Mouse (Mus musculus) midbrain, embryonic 11.5 days (tissue): ENCODE results near the gene Stk4. TPM values are rescaled to one million over a fixed set of nuclear protein-coding genes. Genes with fewer than 3 reads are reported as not detected.
A peak's percentile ranks its signal among the peaks of the same experiment; 100 is the strongest.

Experiments
- ATAC-seq: fragments of 200-750 bp; cut with Nextera tagmentation; 2 replicates; pipeline ENCODE4 v1.8.0; 2017; ENCODE audit warnings: moderate TSS enrichment, moderate library complexity; ENCODE audit not compliant: low FRiP score
- DNase-seq: peaks from one replicate; pipeline ENCODE4 v3.0.0; 2015; ENCODE audit warnings: low spot score; ENCODE audit errors: missing footprints
- H3K27ac ChIP-seq: fragments of 300-500 bp; sonication (generic); 2 replicates; pipeline ENCODE4 v1.5.1; 2014; ENCODE audit warnings: low read depth, low read length
- H3K27me3 ChIP-seq: fragments of 300-500 bp; sonication (generic); 2 replicates; pipeline ENCODE4 v1.6.1; 2014; ENCODE audit warnings: mild to moderate bottlenecking, low read length, moderate library complexity, mixed read lengths; ENCODE audit not compliant: control insufficient read depth, insufficient read depth
- H3K36me3 ChIP-seq: fragments of 300-500 bp; sonication (generic); 2 replicates; pipeline ENCODE4 v1.6.1; 2014; ENCODE audit warnings: mild to moderate bottlenecking, low read length, moderate library complexity, mixed read lengths; ENCODE audit not compliant: control insufficient read depth, insufficient read depth
- H3K4me1 ChIP-seq: fragments of 300-500 bp; sonication (generic); 2 replicates; pipeline ENCODE4 v1.6.1; 2014; ENCODE audit warnings: low read length; ENCODE audit not compliant: control insufficient read depth, insufficient read depth
- H3K4me2 ChIP-seq: fragments of 300-500 bp; sonication (generic); 2 replicates; pipeline ENCODE4 v1.6.1; 2014; ENCODE audit warnings: mild to moderate bottlenecking, moderate library complexity
- H3K4me3 ChIP-seq: fragments of 300-500 bp; sonication (generic); 2 replicates; pipeline ENCODE4 v1.5.1; 2014; ENCODE audit warnings: low read depth, low read length
- H3K9ac ChIP-seq: fragments of 300-500 bp; sonication (generic); 2 replicates; pipeline ENCODE4 v1.6.1; 2014; ENCODE audit warnings: low read length
- H3K9me3 ChIP-seq: fragments of 300-500 bp; sonication (generic); 2 replicates; pipeline ENCODE4 v1.6.1; 2016; ENCODE audit warnings: low read length; ENCODE audit not compliant: control insufficient read depth
- WGBS: fragments of 180-500 bp; shearing (Covaris S2); extraction: QIAGEN DNeasy Blood & Tissue Kit; methylation state at CpG from one replicate; pipeline ENCODE4 v1.1.7; 2014; 5-methylcytosine and 5-hydroxymethylcytosine counted together
- polyA plus RNA-seq: library from polyadenylated mRNA; unstranded; fragments of >200 nt; fragmentation: Nextera tagmentation; extraction: Ambion mirVana; gene quantifications from 2 replicates; pipeline ENCODE4 v1.2.1, GENCODE M21; 2014

Gene Stk4
- polyA plus RNA-seq, 1 experiment from 2014 or later: 33.2 TPM

DNA sequence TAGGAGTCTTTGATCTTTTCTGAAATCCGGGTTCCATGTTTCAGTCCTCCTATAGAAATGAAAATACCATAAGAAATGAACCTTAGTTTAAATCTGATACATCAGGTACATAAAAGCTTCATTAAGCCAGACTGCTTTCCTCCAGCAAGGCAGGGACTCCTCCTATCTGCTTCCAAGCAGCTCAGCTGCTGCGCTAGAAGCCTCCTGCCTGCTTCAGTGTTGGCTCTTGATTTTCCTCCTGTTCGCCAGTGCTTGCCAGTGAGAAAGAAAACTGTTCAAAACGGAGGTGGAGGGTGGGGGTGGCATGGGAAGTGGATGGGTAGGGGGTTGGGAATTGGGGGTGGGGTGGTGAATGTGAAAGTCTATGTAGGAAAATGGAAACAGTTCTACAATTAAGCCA, 19.4 kb downstream of the Stk4 start:
- ATAC-seq (no peak), DNase-seq (peak; percentile 49)
- H3K9ac ChIP-seq: no peak overlapping the region
- H3K4me3 ChIP-seq: no peak overlapping the region
- H3K4me2 ChIP-seq: no peak overlapping the region
- H3K4me1 ChIP-seq: no peaks in the 10 kb centered on the region
- H3K36me3 ChIP-seq: peaks cover 9% of the 10 kb centered on the region
- H3K27me3 ChIP-seq: no peaks in the 10 kb centered on the region
- no peak overlapping the region for H3K27ac ChIP-seq
- H3K9me3 ChIP-seq: no peaks in the 10 kb centered on the region
- WGBS: 89% methylated on average over 4 of the region's 4 CpGs

GRCm38 (mm10) chr2:164094152-164094551, 24.0 kb downstream of the Stk4 start:
- Histone ChIP-seq H3K4me2 (no peak overlapping the region), H3K4me3 (no peak overlapping the region), H3K36me3 (peaks cover 3% of the 10 kb centered on the region; the same call in 1 of the 2 replicates), H3K4me1 (no peaks in the 10 kb centered on the region), H3K9me3 (no peaks in the 10 kb centered on the region), H3K9ac (no peak overlapping the region), H3K27me3 (no peaks in the 10 kb centered on the region), H3K27ac (no peak overlapping the region)
- 84% methylated on average over 7 of the region's 7 CpGs for WGBS
- no peak for DNase-seq
- no peak for ATAC-seq

GRCm38 (mm10) chr2:164098603-164099250, 28.6 kb downstream of the Stk4 start:
- Histone ChIP-seq H3K4me3 (no peak overlapping the region), H3K9ac (no peak overlapping the region), H3K9me3 (no peaks in the 10 kb centered on the region), H3K4me2 (no peak overlapping the region), H3K27ac (no peak overlapping the region), H3K4me1 (no peaks in the 10 kb centered on the region), H3K27me3 (no peaks in the 10 kb centered on the region), H3K36me3 (peaks cover 16% of the 10 kb centered on the region)
- DNase-seq (peak; percentile 37), ATAC-seq (no peak)
- WGBS: 95% methylated on average over 11 of the region's 11 CpGs

DNA sequence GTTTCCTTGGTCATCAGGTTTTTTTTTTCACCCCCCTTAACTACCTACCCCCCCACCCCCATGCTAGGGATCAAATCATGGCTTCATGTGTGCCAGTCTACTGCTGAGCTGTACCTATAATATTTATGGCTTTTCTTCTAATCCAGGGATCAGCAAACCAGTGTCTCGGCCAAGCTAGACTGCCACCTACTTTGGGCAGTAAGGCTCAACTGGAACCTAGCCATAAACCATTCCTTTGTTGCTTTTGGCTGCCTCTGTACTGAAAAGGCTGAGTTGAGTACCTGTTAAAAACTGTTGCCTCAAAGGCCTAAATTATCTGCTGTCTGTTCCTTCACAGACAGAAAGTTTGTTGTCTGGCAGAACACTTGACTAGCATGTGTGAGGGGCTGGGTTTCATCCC, 31.8 kb downstream of the Stk4 start:
- Histone ChIP-seq H3K9ac (no peak overlapping the region), H3K4me3 (no peak overlapping the region), H3K27ac (no peak overlapping the region), H3K9me3 (no peaks in the 10 kb centered on the region), H3K4me1 (peaks cover 2% of the 10 kb centered on the region; the same call in 1 of the 2 replicates), H3K4me2 (no peak overlapping the region), H3K36me3 (peaks cover 16% of the 10 kb centered on the region), H3K27me3 (no peaks in the 10 kb centered on the region)
- ATAC-seq (no peak), DNase-seq (peak; percentile 49)
- 89% methylated on average over 1 of the region's 1 CpGs for WGBS

DNA sequence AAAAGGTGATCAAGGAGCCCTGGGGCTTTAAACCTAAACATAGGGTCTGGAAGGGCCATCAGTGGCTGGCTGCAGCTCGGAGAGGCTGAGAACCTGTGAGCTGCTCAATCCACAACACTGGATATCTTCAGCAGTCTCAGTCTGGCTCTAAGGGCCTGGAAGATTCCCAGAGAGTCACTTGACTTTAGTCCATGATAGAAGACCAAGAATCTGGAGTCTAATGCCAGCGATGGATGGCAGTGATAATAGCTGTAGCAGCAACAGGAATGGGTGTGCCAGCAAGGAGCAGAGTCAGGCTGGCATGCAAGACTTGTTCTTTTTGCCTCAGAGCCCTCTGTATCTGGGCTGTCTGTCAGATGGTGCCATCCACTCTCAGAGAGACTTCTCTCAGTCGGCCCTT, 32.2 kb downstream of the Stk4 start:
- no peak for DNase-seq
- H3K9ac ChIP-seq: no peak overlapping the region
- no peaks in the 10 kb centered on the region for H3K27me3 ChIP-seq
- H3K4me2 ChIP-seq: no peak overlapping the region
- no peak for ATAC-seq
- no peak overlapping the region for H3K4me3 ChIP-seq
- H3K4me1 ChIP-seq: peaks cover 2% of the 10 kb centered on the region; the same call in 1 of the 2 replicates
- peaks cover 16% of the 10 kb centered on the region for H3K36me3 ChIP-seq
- WGBS: 88% methylated on average over 3 of the region's 3 CpGs
- no peak overlapping the region for H3K27ac ChIP-seq
- H3K9me3 ChIP-seq: no peaks in the 10 kb centered on the region

- no peak overlapping the region for H3K4me3 ChIP-seq
- H3K9me3 ChIP-seq: no peaks in the 10 kb centered on the region
- WGBS: 39% methylated on average over 4 of the region's 4 CpGs
- ATAC-seq: no peak
- H3K9ac ChIP-seq: no peak overlapping the region
- peak; percentile 89 for DNase-seq
- no peak overlapping the region for H3K4me2 ChIP-seq
- H3K4me1 ChIP-seq: peaks cover 7% of the 10 kb centered on the region
- peaks cover 14% of the 10 kb centered on the region for H3K36me3 ChIP-seq
- H3K27me3 ChIP-seq: no peaks in the 10 kb centered on the region
- no peak overlapping the region for H3K27ac ChIP-seq
Measured at GRCm38 (mm10) chr2:164103501-164103900, 33.4 kb downstream of the Stk4 start.

DNA sequence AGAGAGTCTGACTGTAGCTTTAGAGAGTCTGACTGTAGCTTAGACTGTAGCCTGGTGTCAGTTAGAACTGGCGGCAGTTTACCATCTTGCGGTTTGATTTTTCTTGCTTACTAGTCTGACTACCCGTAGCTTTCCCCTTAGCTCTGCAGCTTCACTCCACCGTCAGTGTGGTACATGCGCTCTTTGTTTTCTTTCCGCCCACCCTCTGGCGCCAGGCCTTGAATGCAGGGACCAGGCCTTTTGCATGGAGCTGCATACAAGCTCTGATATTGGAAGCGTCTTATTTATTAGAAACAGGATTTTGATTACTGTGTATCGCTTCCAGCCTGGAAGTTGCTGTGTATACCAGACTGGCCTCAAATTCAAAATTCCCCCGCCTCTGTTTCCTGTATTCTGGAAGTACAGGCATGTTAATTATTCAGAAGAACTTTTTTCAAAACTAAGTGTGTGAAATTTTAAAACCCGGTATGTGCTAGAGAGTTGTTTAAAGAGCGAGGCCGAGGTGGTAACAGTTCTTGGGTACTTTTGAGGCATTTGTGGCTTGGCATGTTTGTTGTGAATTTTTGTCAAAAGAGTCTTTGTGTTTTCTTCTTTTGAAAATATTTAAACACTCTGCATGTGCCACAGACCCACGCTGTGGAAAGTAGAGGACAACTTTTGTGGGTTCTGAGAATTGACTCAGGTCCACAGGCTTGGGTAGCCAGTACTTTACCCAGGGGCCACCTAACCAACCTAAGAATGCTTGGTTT, 36.3 kb downstream of the Stk4 start:
- H3K36me3 ChIP-seq: 0 out of 2 replicates have a peak, but pooled peaks cover 4% of the 10 kb centered on the region
- no peak for DNase-seq
- no peak overlapping the region for H3K4me2 ChIP-seq
- peaks cover 9% of the 10 kb centered on the region for H3K4me1 ChIP-seq
- no peak overlapping the region for H3K27ac ChIP-seq
- H3K9ac ChIP-seq: no peak overlapping the region
- H3K27me3 ChIP-seq: no peaks in the 10 kb centered on the region
- H3K9me3 ChIP-seq: no peaks in the 10 kb centered on the region
- WGBS: 91% methylated on average over 14 of the region's 14 CpGs
- H3K4me3 ChIP-seq: no peak overlapping the region
- no peak for ATAC-seq

- 0 out of 2 replicates have a peak, but pooled peaks cover 2% of the 10 kb centered on the region for H3K36me3 ChIP-seq
- no peak overlapping the region for H3K4me2 ChIP-seq
- H3K27ac ChIP-seq: no peak overlapping the region
- H3K4me3 ChIP-seq: no peak overlapping the region
- 66% methylated on average over 16 of the region's 16 CpGs for WGBS
- H3K27me3 ChIP-seq: no peaks in the 10 kb centered on the region
- ATAC-seq (no peak), DNase-seq (no peak)
- no peak overlapping the region for H3K9ac ChIP-seq
- H3K9me3 ChIP-seq: no peaks in the 10 kb centered on the region
- peaks cover 9% of the 10 kb centered on the region for H3K4me1 ChIP-seq
Measured at GRCm38 (mm10) chr2:164107125-164107874, 37.2 kb downstream of the Stk4 start.

DNA sequence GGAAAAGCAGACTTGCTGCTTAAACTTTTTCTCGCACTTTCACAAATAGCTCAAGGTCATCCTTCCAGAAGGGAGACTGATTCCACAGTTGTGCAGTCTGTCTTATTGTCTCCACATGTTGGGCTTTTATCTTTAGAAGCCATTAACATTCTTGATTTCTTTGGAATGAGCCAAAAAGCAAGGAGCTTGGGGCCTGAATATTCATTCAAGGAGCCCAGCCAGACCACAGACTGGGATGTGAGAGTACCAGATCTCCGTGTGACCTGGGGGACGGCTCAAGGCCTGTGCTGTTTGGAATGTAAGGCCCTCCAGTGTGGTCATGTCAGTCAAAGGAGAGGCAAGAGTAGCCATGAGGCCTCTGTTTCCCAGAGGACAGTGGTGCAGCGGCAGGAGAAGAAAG, 38.4 kb downstream of the Stk4 start:
- no peak for DNase-seq

More for the DNA sequence above, 38.4 kb downstream of the Stk4 start:
- Histone ChIP-seq H3K27ac (no peak overlapping the region), H3K36me3 (no peaks in the 10 kb centered on the region), H3K4me1 (peaks cover 9% of the 10 kb centered on the region), H3K4me2 (no peak overlapping the region), H3K27me3 (no peaks in the 10 kb centered on the region), H3K9ac (no peak overlapping the region), H3K9me3 (no peaks in the 10 kb centered on the region), H3K4me3 (no peak overlapping the region)
- no peak for ATAC-seq
- WGBS: 53% methylated on average over 4 of the region's 4 CpGs
